Mouse (Mus musculus) stomach, embryonic 15.5 days (tissue): ENCODE data around the gene Ctf1. TPM values are rescaled to one million over a fixed set of nuclear protein-coding genes. Genes with fewer than 3 reads are reported as not detected.

Experiments
- ATAC-seq: fragments of 200-750 bp; cut with Nextera tagmentation; 2 replicates; pipeline ENCODE4 v1.8.0; 2017; ENCODE audit warnings: low read depth, moderate number of reproducible peaks, moderate TSS enrichment; ENCODE audit not compliant: insufficient read depth, low FRiP score
- H3K27ac ChIP-seq: fragments of 300-500 bp; sonication (generic); 2 replicates; pipeline ENCODE4 v1.5.1; 2015; ENCODE audit warnings: mild to moderate bottlenecking, inconsistent platforms
- H3K27me3 ChIP-seq: fragments of 300-500 bp; sonication (generic); replicated peaks from 2 replicates; pipeline ENCODE4 v1.6.1; 2015; ENCODE audit warnings: inconsistent platforms
- H3K36me3 ChIP-seq: fragments of 300-500 bp; sonication (generic); 2 replicates; pipeline ENCODE4 v1.6.1; 2015; ENCODE audit warnings: inconsistent platforms
- H3K4me1 ChIP-seq: fragments of 300-500 bp; sonication (generic); 2 replicates; pipeline ENCODE4 v1.6.1; 2015; ENCODE audit warnings: inconsistent platforms
- H3K4me2 ChIP-seq: fragments of 300-500 bp; sonication (generic); 2 replicates; pipeline ENCODE4 v1.6.1; 2015; ENCODE audit warnings: mild to moderate bottlenecking, inconsistent platforms
- H3K4me3 ChIP-seq: fragments of 300-500 bp; sonication (generic); replicated peaks from 2 replicates; pipeline ENCODE4 v1.5.1; 2015; ENCODE audit warnings: inconsistent platforms
- H3K9ac ChIP-seq: fragments of 300-500 bp; sonication (generic); 2 replicates; pipeline ENCODE4 v1.6.1; 2015; ENCODE audit warnings: inconsistent platforms
- H3K9me3 ChIP-seq: fragments of 300-500 bp; sonication (generic); 2 replicates; pipeline ENCODE4 v1.6.1; 2016; ENCODE audit warnings: inconsistent platforms
- WGBS: fragments of 180-500 bp; shearing (Covaris S2); methylation state at CpG from one replicate; pipeline ENCODE4 v1.1.7; 2015; 5-methylcytosine and 5-hydroxymethylcytosine counted together
- polyA plus RNA-seq: library from polyadenylated mRNA; unstranded; fragments of >200 nt; fragmentation: Nextera tagmentation; extraction: Ambion mirVana; gene quantifications from 2 replicates; pipeline ENCODE4 v1.2.1, GENCODE M21; 2015

The Ctf1 gene
- 15.6 and 17.0 TPM in 2 replicates for polyA plus RNA-seq

- ATAC-seq, result peak; percentile 40
- H3K27me3 ChIP-seq, result no peaks in the 10 kb centered on the region
- under 1% methylated on average over 28 of the region's 28 CpGs for WGBS
- H3K4me2 ChIP-seq, result peak within 1 kb of the TSS; percentile 59
- H3K4me3 ChIP-seq, result peak within 1 kb of the TSS; percentile 47
- H3K9ac ChIP-seq, result 0 out of 2 replicates have a peak within 1 kb of the TSS, but pooled peaks have one; percentile 19
- H3K4me1 ChIP-seq, result peaks cover 43% of the 10 kb centered on the region
- H3K27ac ChIP-seq, result peak within 1 kb of the TSS; percentile 97
- no peaks in the 10 kb centered on the region for H3K9me3 ChIP-seq
- H3K36me3 ChIP-seq, result no peaks in the 10 kb centered on the region
Observed at GRCm38 (mm10) chr7:127712461-127713385, at the start of gene Ctf1. Gene Ctf1 (plus strand): TSS chr7:127712736.

GRCm38 (mm10) chr7:127662926-127663325, 49.6 kb upstream of the Ctf1 start:
- no peak for ATAC-seq
- no peak overlapping the region for H3K9ac ChIP-seq
- 82% methylated on average over 6 of the region's 6 CpGs for WGBS

GRCm38 (mm10) chr7:127666066-127666654, 46.4 kb upstream of the Ctf1 start:
- Histone ChIP-seq H3K4me1 (no peaks in the 10 kb centered on the region), H3K9me3 (no peaks in the 10 kb centered on the region), H3K27me3 (no peaks in the 10 kb centered on the region), H3K4me2 (no peak overlapping the region), H3K4me3 (no peak overlapping the region), H3K36me3 (0 out of 2 replicates have a peak, but pooled peaks cover 2% of the 10 kb centered on the region), H3K27ac (no peak overlapping the region), H3K9ac (no peak overlapping the region)
- 92% methylated on average over 6 of the region's 6 CpGs for WGBS
- ATAC-seq, result no peak

More at GRCm38 (mm10) chr7:127662926-127663325, 49.6 kb upstream of the Ctf1 start:
- no peaks in the 10 kb centered on the region for H3K4me1 ChIP-seq
- 0 out of 2 replicates have a peak, but pooled peaks cover 2% of the 10 kb centered on the region for H3K36me3 ChIP-seq
- H3K27ac ChIP-seq, result no peak overlapping the region
- H3K4me2 ChIP-seq, result no peak overlapping the region
- no peaks in the 10 kb centered on the region for H3K9me3 ChIP-seq
- H3K4me3 ChIP-seq, result no peak overlapping the region
- H3K27me3 ChIP-seq, result no peaks in the 10 kb centered on the region

GRCm38 (mm10) chr7:127666679-127667078, 45.9 kb upstream of the Ctf1 start:
- WGBS, result 91% methylated on average over 13 of the region's 13 CpGs
- H3K36me3 ChIP-seq, result 0 out of 2 replicates have a peak, but pooled peaks cover 2% of the 10 kb centered on the region
- no peak overlapping the region for H3K4me2 ChIP-seq
- no peaks in the 10 kb centered on the region for H3K27me3 ChIP-seq
- H3K9ac ChIP-seq, result no peak overlapping the region
- H3K4me3 ChIP-seq, result no peak overlapping the region
- no peaks in the 10 kb centered on the region for H3K4me1 ChIP-seq
- H3K27ac ChIP-seq, result no peak overlapping the region
- ATAC-seq, result no peak
- no peaks in the 10 kb centered on the region for H3K9me3 ChIP-seq

- Histone ChIP-seq H3K36me3 (0 out of 2 replicates have a peak, but pooled peaks cover 2% of the 10 kb centered on the region), H3K9ac (no peak overlapping the region), H3K4me2 (no peak overlapping the region), H3K9me3 (no peaks in the 10 kb centered on the region), H3K4me1 (no peaks in the 10 kb centered on the region), H3K4me3 (no peak overlapping the region), H3K27me3 (no peaks in the 10 kb centered on the region), H3K27ac (no peak overlapping the region)
- WGBS, result 70% methylated on average over 8 of the region's 8 CpGs
- ATAC-seq, result no peak
Observed at GRCm38 (mm10) chr7:127667171-127667570, 45.4 kb upstream of the Ctf1 start.

- H3K4me1 ChIP-seq, result 0 out of 2 replicates have a peak, but pooled peaks cover 4% of the 10 kb centered on the region
- no peak for ATAC-seq
- no peak overlapping the region for H3K9ac ChIP-seq
- H3K9me3 ChIP-seq, result no peaks in the 10 kb centered on the region
- H3K36me3 ChIP-seq, result 0 out of 2 replicates have a peak, but pooled peaks cover 2% of the 10 kb centered on the region
- H3K27ac ChIP-seq, result no peak overlapping the region
- WGBS, result 57% methylated on average over 11 of the region's 11 CpGs
- no peak overlapping the region for H3K4me3 ChIP-seq
- no peaks in the 10 kb centered on the region for H3K27me3 ChIP-seq
- no peak overlapping the region for H3K4me2 ChIP-seq
Observed at GRCm38 (mm10) chr7:127671880-127672774, 40.4 kb upstream of the Ctf1 start.

GRCm38 (mm10) chr7:127672776-127673175, 39.8 kb upstream of the Ctf1 start:
- H3K9ac ChIP-seq, result no peak overlapping the region
- H3K9me3 ChIP-seq, result no peaks in the 10 kb centered on the region
- no peak for ATAC-seq
- no peaks in the 10 kb centered on the region for H3K27me3 ChIP-seq
- H3K4me2 ChIP-seq, result no peak overlapping the region
- 0 out of 2 replicates have a peak, but pooled peaks cover 4% of the 10 kb centered on the region for H3K4me1 ChIP-seq
- H3K4me3 ChIP-seq, result no peak overlapping the region
- no peaks in the 10 kb centered on the region for H3K36me3 ChIP-seq
- no peak overlapping the region for H3K27ac ChIP-seq
- 68% methylated on average over 4 of the region's 4 CpGs for WGBS

- no peak overlapping the region for H3K4me2 ChIP-seq
- H3K4me3 ChIP-seq, result no peak overlapping the region
- ATAC-seq, result peak; percentile 65; the same call in 1 of the 2 replicates
- no peaks in the 10 kb centered on the region for H3K36me3 ChIP-seq
- no peak overlapping the region for H3K27ac ChIP-seq
- no peak overlapping the region for H3K9ac ChIP-seq
- no peaks in the 10 kb centered on the region for H3K9me3 ChIP-seq
- no peaks in the 10 kb centered on the region for H3K27me3 ChIP-seq
- WGBS, result 2% methylated on average over 5 of the region's 5 CpGs
- 0 out of 2 replicates have a peak, but pooled peaks cover 4% of the 10 kb centered on the region for H3K4me1 ChIP-seq
Observed at GRCm38 (mm10) chr7:127674977-127675376, 37.6 kb upstream of the Ctf1 start.

GRCm38 (mm10) chr7:127675391-127675811, 37.1 kb upstream of the Ctf1 start:
- H3K4me2 ChIP-seq, result no peak overlapping the region
- H3K27me3 ChIP-seq, result no peaks in the 10 kb centered on the region
- H3K4me1 ChIP-seq, result 0 out of 2 replicates have a peak, but pooled peaks cover 4% of the 10 kb centered on the region
- H3K9me3 ChIP-seq, result no peaks in the 10 kb centered on the region
- no peaks in the 10 kb centered on the region for H3K36me3 ChIP-seq
- H3K9ac ChIP-seq, result no peak overlapping the region
- no peak overlapping the region for H3K4me3 ChIP-seq
- ATAC-seq, result peak; percentile 24; the same call in 1 of the 2 replicates
- no peak overlapping the region for H3K27ac ChIP-seq
- WGBS, result 71% methylated on average over 9 of the region's 9 CpGs

GRCm38 (mm10) chr7:127677077-127677476, 35.5 kb upstream of the Ctf1 start:
- ATAC-seq, result no peak
- WGBS, result 74% methylated on average over 6 of the region's 6 CpGs
- no peak overlapping the region for H3K9ac ChIP-seq
- H3K9me3 ChIP-seq, result no peaks in the 10 kb centered on the region
- no peaks in the 10 kb centered on the region for H3K27me3 ChIP-seq
- H3K27ac ChIP-seq, result no peak overlapping the region
- no peak overlapping the region for H3K4me2 ChIP-seq
- 0 out of 2 replicates have a peak, but pooled peaks cover 4% of the 10 kb centered on the region for H3K4me1 ChIP-seq
- H3K4me3 ChIP-seq, result no peak overlapping the region
- H3K36me3 ChIP-seq, result no peaks in the 10 kb centered on the region

- H3K27ac ChIP-seq, result no peak overlapping the region
- no peak for ATAC-seq
Observed at GRCm38 (mm10) chr7:127677609-127678008, 34.9 kb upstream of the Ctf1 start.

More at GRCm38 (mm10) chr7:127677609-127678008, 34.9 kb upstream of the Ctf1 start:
- WGBS, result 86% methylated on average over 4 of the region's 4 CpGs
- Histone ChIP-seq H3K9me3 (no peaks in the 10 kb centered on the region), H3K4me3 (no peak overlapping the region), H3K4me1 (0 out of 2 replicates have a peak, but pooled peaks cover 4% of the 10 kb centered on the region), H3K36me3 (no peaks in the 10 kb centered on the region), H3K9ac (no peak overlapping the region), H3K27me3 (no peaks in the 10 kb centered on the region), H3K4me2 (no peak overlapping the region)
